Mouse (Mus musculus) lung, postnatal 0 days (tissue): ENCODE measurements around the gene Tbc1d9. TPM values are rescaled to one million over a fixed set of nuclear protein-coding genes. Genes with fewer than 3 reads are reported as not detected.

ENCODE experiments used
- ATAC-seq: fragments of 200-750 bp; cut with Nextera tagmentation; 2 replicates; pipeline ENCODE4 v1.8.0; 2017; ENCODE audit warnings: moderate library complexity
- DNase-seq: peaks from one replicate; pipeline ENCODE4 v3.0.0-alpha.2; 2016; ENCODE audit warnings: low spot score
- H3K27ac ChIP-seq: fragments of 300-500 bp; sonication (generic); 2 replicates; pipeline ENCODE4 v1.5.1; 2014; ENCODE audit warnings: antibody characterized with exemption, mild to moderate bottlenecking, low read length, mixed read lengths
- H3K27me3 ChIP-seq: fragments of 300-500 bp; sonication (generic); replicated peaks from 2 replicates; pipeline ENCODE4 v1.6.1; 2014; ENCODE audit warnings: low read length, mixed read lengths; ENCODE audit not compliant: insufficient read depth
- H3K36me3 ChIP-seq: fragments of 300-500 bp; sonication (generic); 2 replicates; pipeline ENCODE4 v1.6.1; 2014; ENCODE audit warnings: low read length, mixed read lengths; ENCODE audit not compliant: insufficient read depth
- H3K4me1 ChIP-seq: fragments of 300-500 bp; sonication (generic); 2 replicates; pipeline ENCODE4 v1.6.1; 2014; ENCODE audit warnings: antibody characterized with exemption, low read depth, low read length, mixed read lengths; ENCODE audit not compliant: insufficient read depth
- H3K4me2 ChIP-seq: fragments of 300-500 bp; sonication (generic); replicated peaks from 2 replicates; pipeline ENCODE4 v1.6.1; 2014; ENCODE audit warnings: low read depth, mild to moderate bottlenecking, low read length, moderate library complexity, mixed read lengths
- H3K4me3 ChIP-seq: fragments of 300-500 bp; sonication (generic); 2 replicates; pipeline ENCODE4 v1.5.1; 2014; ENCODE audit warnings: low read depth, low read length
- H3K9ac ChIP-seq: fragments of 300-500 bp; sonication (generic); replicated peaks from 2 replicates; pipeline ENCODE4 v1.6.1; 2014; ENCODE audit warnings: low read depth, mild to moderate bottlenecking
- H3K9me3 ChIP-seq: fragments of 300-500 bp; sonication (generic); 2 replicates; pipeline ENCODE4 v1.6.1; 2016; ENCODE audit warnings: low read length, mixed read lengths
- CTCF ChIP-seq: IDR thresholded peaks from 2 replicates; pipeline ENCODE4 v1.5.1; 2016; ENCODE audit warnings: antibody characterized with exemption, mild to moderate bottlenecking
- EP300 ChIP-seq: IDR thresholded peaks from 2 replicates; pipeline ENCODE4 v1.6.1; 2016; ENCODE audit warnings: antibody characterized with exemption, mild to moderate bottlenecking, control low read depth
- WGBS: fragments of 180-500 bp; shearing (Covaris S2); extraction: QIAGEN DNeasy Blood & Tissue Kit; methylation state at CpG from one replicate; pipeline ENCODE4 v1.1.7; 2014; 5-methylcytosine and 5-hydroxymethylcytosine counted together
- polyA plus RNA-seq: library from polyadenylated mRNA; unstranded; fragments of >200 nt; fragmentation: Nextera tagmentation; extraction: Ambion mirVana; gene quantifications from 2 replicates; pipeline ENCODE4 v1.2.1, GENCODE M21; 2015

Gene Tbc1d9
- polyA plus RNA-seq, 1 experiment from 2014 or later, result 1.8 TPM

DNA sequence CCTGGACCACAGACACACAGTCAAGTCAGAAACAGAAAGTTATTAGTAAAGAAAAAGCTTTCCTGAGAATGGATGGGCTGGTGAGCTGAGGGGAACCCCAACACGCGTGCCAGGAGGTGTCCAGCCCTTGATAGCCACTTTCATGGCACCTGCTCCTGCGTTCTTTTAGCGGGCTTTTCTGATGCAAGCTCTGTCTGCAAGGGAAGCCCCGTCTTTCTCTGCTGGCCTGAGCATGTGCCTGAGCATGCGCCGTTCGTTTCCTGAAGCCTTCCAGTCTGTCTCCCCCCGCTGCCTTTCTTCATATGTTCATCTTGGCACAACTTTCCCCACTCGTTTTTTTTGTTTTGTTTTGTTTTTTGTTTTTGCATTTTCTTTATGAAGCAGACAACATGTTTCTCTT lies 10.5 kb downstream of the Tbc1d9 start:
- H3K4me1 ChIP-seq, result no peaks in the 10 kb centered on the region; the same call in 1 of the 2 replicates
- H3K9me3 ChIP-seq, result no peaks in the 10 kb centered on the region
- no peak overlapping the region for H3K27ac ChIP-seq
- DNase-seq (no peak), ATAC-seq (no peak)
- no peak overlapping the region for H3K4me2 ChIP-seq
- no peak overlapping the region for H3K4me3 ChIP-seq
- no peaks in the 10 kb centered on the region for H3K27me3 ChIP-seq
- TF ChIP-seq EP300 (no peak), CTCF (no peak)
- no peaks in the 10 kb centered on the region for H3K36me3 ChIP-seq
- WGBS, result 65% methylated on average over 10 of the region's 10 CpGs
- H3K9ac ChIP-seq, result no peak overlapping the region

DNA sequence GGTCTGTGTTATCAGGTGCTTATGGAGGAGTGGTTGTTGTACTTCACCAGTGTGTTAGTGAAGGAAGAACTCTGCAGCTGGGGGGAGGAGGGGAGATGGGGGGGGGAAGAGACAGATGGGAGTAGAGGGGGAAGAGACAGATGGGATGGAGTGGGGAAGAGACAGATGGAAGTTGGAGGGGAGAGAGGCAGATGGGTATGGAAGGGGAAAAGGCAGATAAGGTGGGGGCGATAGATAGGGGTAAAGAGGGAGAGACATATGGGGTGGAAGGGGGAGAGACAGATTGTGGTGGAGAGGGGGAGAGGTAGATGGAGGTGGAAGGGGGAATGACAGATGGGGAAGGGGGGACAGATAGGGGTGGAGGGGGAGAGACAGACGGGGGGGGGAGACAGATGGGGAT lies 11.6 kb downstream of the Tbc1d9 start:
- 55% methylated on average over 2 of the region's 2 CpGs for WGBS
- no peaks in the 10 kb centered on the region for H3K36me3 ChIP-seq
- H3K9ac ChIP-seq, result no peak overlapping the region
- H3K9me3 ChIP-seq, result no peaks in the 10 kb centered on the region
- ATAC-seq (no peak), DNase-seq (no peak)
- H3K4me1 ChIP-seq, result no peaks in the 10 kb centered on the region; the same call in 1 of the 2 replicates
- H3K27ac ChIP-seq, result no peak overlapping the region
- TF ChIP-seq CTCF, result no peak
- no peak for TF ChIP-seq EP300
- no peaks in the 10 kb centered on the region for H3K27me3 ChIP-seq
- H3K4me2 ChIP-seq, result no peak overlapping the region
- no peak overlapping the region for H3K4me3 ChIP-seq

DNA sequence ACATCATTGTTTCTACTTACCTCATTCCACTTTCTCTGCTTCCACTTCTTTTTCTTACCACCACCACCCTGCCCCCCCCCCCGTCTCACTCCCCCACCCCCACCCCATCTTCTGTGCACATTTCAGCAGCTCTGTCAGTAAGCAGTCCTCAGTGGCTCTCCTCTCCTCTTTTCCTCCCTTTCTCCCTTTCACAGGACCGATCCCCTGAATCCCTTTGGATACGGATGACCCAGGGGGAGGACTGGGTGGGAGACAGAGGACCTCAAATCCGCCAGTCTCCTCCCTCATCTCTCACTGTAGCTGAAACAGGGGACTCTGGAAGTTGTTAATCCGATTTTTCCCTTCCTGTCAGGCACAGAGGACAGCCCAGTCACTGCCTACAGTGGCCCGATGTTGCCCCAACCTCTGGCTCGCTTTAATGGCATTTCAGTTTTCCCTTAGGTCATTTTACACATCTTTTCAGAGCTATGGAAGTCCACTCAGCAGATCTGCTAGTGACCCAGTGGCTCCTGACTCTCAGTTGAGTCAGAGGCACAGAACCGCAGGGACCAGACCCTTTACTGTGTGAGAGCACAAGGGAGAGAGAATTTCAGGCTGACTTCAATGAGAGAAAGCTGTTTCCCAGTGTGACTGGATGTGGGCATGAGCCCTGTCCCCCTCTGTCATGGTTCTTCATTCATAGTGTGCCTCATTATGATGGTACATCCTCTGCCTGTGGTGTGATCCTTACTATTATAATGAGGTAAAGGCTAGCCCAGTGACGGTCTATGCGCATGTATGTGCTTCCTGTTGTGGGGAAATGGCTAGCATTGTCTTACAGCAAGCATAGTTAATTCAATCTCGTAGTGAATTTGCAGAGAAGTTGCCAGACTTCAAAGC lies 12.4 kb downstream of the Tbc1d9 start:
- DNase-seq (no peak), ATAC-seq (0 out of 2 replicates have a peak, but pooled peaks have one; percentile 9)
- H3K9me3 ChIP-seq, result no peaks in the 10 kb centered on the region
- TF ChIP-seq EP300 (no peak), CTCF (no peak)
- H3K27me3 ChIP-seq, result no peaks in the 10 kb centered on the region
- H3K4me1 ChIP-seq, result no peaks in the 10 kb centered on the region; the same call in 1 of the 2 replicates
- H3K4me2 ChIP-seq, result no peak overlapping the region
- no peak overlapping the region for H3K9ac ChIP-seq
- no peaks in the 10 kb centered on the region for H3K36me3 ChIP-seq
- no peak overlapping the region for H3K27ac ChIP-seq
- 37% methylated on average over 8 of the region's 11 CpGs for WGBS
- no peak overlapping the region for H3K4me3 ChIP-seq

DNA sequence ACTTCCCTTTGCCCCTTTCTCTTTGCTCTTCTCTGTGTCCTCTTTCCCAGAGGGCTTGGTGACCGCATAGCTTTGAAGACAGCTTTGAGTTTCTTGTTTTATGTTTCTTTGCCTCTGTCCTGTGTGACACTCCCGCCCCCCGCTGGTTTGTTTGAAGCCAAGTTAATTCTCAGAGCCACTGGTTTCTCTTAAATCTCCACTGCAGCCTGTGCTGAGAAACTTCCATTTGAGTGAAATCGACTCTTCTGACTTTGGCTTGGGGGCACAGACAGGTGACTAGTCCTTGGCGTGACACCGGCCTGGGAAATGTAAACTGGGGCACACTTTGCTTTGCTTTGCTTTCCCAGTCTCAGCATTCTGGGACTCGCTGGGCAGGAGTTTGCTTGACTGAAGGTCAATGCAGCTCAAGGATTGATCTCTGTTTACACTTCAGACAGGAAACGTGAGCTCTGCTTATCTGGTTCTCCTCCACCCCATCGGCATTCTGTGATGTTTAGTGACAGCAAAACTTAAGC lies 13.1 kb downstream of the Tbc1d9 start:
- Histone ChIP-seq H3K27ac (no peak overlapping the region), H3K4me1 (peaks cover 5% of the 10 kb centered on the region), H3K36me3 (no peaks in the 10 kb centered on the region), H3K4me2 (no peak overlapping the region; the same call in 1 of the 2 replicates), H3K9ac (no peak overlapping the region), H3K27me3 (no peaks in the 10 kb centered on the region), H3K9me3 (no peaks in the 10 kb centered on the region), H3K4me3 (no peak overlapping the region)
- TF ChIP-seq CTCF (peak; percentile 56), EP300 (no peak)
- ATAC-seq, result peak; percentile 57
- 8% methylated on average over 9 of the region's 9 CpGs for WGBS
- peak; percentile 50 for DNase-seq

DNA sequence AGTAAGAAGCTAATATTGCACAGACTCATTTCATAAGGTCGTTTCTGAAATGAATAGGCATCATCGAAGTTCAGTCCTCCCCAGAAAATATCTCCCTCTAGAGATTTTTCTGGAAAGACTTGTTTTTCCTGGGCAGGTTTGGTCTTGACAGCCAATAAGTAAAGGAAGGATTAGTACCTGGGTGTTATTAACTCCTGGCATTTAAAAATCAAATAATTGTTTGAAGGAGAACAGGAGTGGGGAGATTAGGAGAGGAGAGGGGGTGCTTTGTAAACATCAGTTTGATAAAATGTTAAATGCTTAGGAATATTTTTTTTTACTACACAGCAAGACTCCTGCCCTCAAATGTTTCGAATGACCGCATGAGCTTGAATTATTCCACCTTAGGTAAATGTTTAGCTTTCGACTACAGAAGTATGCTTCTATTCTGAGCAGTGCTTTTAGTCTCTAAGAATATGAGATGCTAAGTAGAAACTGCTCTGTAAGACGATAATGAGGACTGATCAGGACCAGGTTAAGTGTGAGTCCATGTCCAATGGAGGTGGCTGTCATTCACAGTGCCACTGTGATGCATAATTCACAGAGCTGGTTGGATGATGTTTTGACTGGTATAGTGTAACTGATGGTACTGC lies 16.8 kb downstream of the Tbc1d9 start:
- H3K4me2 ChIP-seq, result no peak overlapping the region

DNA sequence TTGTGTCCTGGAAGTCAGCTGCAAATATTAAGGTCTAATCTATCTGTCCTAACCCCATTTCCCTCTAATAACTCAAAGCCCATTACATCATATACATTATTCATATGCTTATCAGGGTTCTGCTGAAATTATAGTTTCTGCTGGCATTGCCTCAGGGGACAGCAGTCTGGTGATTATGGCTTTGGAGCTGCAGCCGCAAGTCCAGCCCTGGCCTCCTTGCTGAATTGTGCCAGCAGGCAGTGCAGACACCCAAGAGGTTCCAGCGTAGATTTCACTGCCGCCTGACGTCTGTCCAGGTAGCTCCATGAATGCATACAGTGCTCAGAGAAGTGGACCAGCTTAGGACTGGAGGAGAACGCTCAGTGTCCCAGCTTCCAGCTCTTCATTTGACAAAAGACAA lies 17.6 kb downstream of the Tbc1d9 start:
- no peak overlapping the region for H3K9ac ChIP-seq
- H3K4me1 ChIP-seq, result peaks cover 11% of the 10 kb centered on the region
- H3K4me2 ChIP-seq, result no peak overlapping the region
- 0 out of 2 replicates have a peak overlapping the region, but pooled peaks have one; percentile 14 for H3K27ac ChIP-seq
- no peak overlapping the region for H3K4me3 ChIP-seq
- no peak for DNase-seq
- WGBS, result 46% methylated on average over 5 of the region's 5 CpGs
- H3K27me3 ChIP-seq, result no peaks in the 10 kb centered on the region
- no peaks in the 10 kb centered on the region for H3K36me3 ChIP-seq
- no peak for ATAC-seq
- H3K9me3 ChIP-seq, result no peaks in the 10 kb centered on the region
- TF ChIP-seq CTCF, result no peak
- no peak for TF ChIP-seq EP300

More for the DNA sequence above, 16.8 kb downstream of the Tbc1d9 start:
- 53% methylated on average over 6 of the region's 6 CpGs for WGBS
- peak; percentile 50 for DNase-seq
- Histone ChIP-seq H3K27ac (peak overlapping the region; percentile 14; the same call in 1 of the 2 replicates), H3K27me3 (no peaks in the 10 kb centered on the region), H3K9ac (no peak overlapping the region), H3K4me1 (peaks cover 11% of the 10 kb centered on the region), H3K4me3 (no peak overlapping the region), H3K36me3 (no peaks in the 10 kb centered on the region), H3K9me3 (no peaks in the 10 kb centered on the region)
- ATAC-seq, result peak; percentile 22; the same call in 1 of the 2 replicates
- TF ChIP-seq CTCF, result no peak
